Mouse (Mus musculus) spleen, adult 2 months (tissue): ENCODE measurements at regions not wholly inside any gene's neighbourhood (a gene's known extent, or its start where the extent isn't known, plus 50 kb on each side); places are given as distances from the start of the nearest gene placed in this dataset.
"Not testable (repeated sequence)": the region's sequence is repeated elsewhere in the genome, so short reads cannot be mapped to it uniquely, and the experiment has no call there.

ENCODE experiments used
- DNase-seq, 2 experiments: peaks; one replicate each; pipeline versions ENCODE4 v3.0.0 to v3.0.0-alpha.2; 2012 to 2021; ENCODE audit warnings: low spot score in 2 of 2, low read depth in 1 of 2
- H3K27ac ChIP-seq: fragments of 200-500 bp; 2 replicates; pipeline ENCODE4 v1.5.1; 2012; ENCODE audit warnings: low read length, inconsistent platforms; ENCODE audit not compliant: insufficient read depth
- H3K27me3 ChIP-seq: fragments of 200-500 bp; 2 replicates; pipeline ENCODE4 v1.6.1; 2012; ENCODE audit warnings: mild to moderate bottlenecking, moderate library complexity, low read length, inconsistent platforms; ENCODE audit not compliant: control insufficient read depth, insufficient read depth
- H3K36me3 ChIP-seq: fragments of 200-500 bp; 2 replicates; pipeline ENCODE4 v1.6.1; 2012; ENCODE audit warnings: mild to moderate bottlenecking, low read length, inconsistent platforms; ENCODE audit not compliant: control insufficient read depth, insufficient read depth
- H3K4me1 ChIP-seq: fragments of 200-500 bp; 2 replicates; pipeline ENCODE4 v1.6.1; 2011; ENCODE audit warnings: inconsistent platforms; ENCODE audit not compliant: control insufficient read depth, insufficient read depth, insufficient read length
- H3K4me3 ChIP-seq: fragments of 200-500 bp; 2 replicates; pipeline ENCODE4 v1.5.1; 2011; ENCODE audit warnings: mild to moderate bottlenecking, inconsistent platforms; ENCODE audit not compliant: insufficient read depth, insufficient read length; ENCODE audit errors: extremely low read depth
- CTCF ChIP-seq: fragments of 200-500 bp; IDR thresholded peaks from 2 replicates; pipeline ENCODE4 v1.5.1; 2011; ENCODE audit warnings: mild to moderate bottlenecking, inconsistent platforms; ENCODE audit not compliant: insufficient read depth, insufficient read length, insufficient replicate concordance; ENCODE audit errors: extremely low read depth
- POLR2A ChIP-seq: fragments of 200-500 bp; IDR thresholded peaks from 2 replicates; pipeline ENCODE4 v1.6.1; 2011; ENCODE audit warnings: low read depth, low read length, inconsistent platforms
- WGBS: fragments of 180-500 bp; shearing (Covaris S2); methylation state at CpG from one replicate; pipeline ENCODE4 v1.1.7; 2018; 5-methylcytosine and 5-hydroxymethylcytosine counted together

DNA sequence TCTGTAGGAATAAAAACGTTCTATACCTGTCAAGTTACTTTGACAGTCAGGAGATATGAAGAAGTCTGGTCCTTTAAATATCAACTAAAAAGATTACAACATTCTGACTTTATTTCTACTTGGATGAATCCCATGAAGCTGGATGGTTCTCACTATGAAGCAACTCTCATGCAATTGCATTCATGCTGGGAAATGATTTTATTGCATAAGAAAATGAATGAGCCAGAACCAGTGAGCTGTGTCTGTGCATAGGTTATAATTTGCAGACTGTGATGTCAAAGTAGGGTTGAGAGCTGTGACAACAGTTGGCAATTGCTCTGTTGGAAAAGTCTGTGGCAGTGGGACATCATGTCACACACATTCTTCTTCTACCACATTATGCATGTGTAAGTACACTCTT is 79.2 kb upstream of the C9orf72 start:
- H3K27me3 ChIP-seq = no peaks in the 10 kb centered on the region
- H3K27ac ChIP-seq = no peak overlapping the region
- no peaks in the 10 kb centered on the region for H3K4me1 ChIP-seq
- no peak overlapping the region for H3K4me3 ChIP-seq
- no peaks in the 10 kb centered on the region for H3K36me3 ChIP-seq
- no peak for DNase-seq
- TF ChIP-seq POLR2A (no peak), CTCF (no peak)
- WGBS = 76% methylated on average over 1 of the region's 1 CpGs

DNA sequence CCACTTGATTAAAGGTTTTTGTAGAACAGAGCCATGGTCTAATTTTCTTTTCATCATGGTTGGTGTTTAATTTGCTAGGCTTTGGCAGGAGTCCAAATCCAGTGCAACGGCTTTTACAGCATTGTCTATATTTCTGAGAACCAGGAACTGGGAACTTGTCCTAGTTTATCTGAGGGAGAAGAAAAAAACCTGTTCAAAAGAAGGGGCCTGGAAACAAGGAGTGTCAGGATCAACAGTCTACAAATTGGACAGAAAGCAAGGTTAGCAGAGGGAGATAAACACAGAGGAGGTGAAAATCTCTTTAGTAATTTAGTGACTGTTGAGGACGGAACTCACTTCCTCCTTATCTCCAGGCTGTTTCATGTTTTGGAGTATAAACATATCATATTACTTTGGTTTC is 74.9 kb upstream of the C9orf72 start:
- TF ChIP-seq POLR2A (no peak), CTCF (no peak)
- H3K27me3 ChIP-seq = no peaks in the 10 kb centered on the region
- no peaks in the 10 kb centered on the region for H3K4me1 ChIP-seq
- 45% methylated on average over 2 of the region's 2 CpGs for WGBS
- H3K36me3 ChIP-seq = no peaks in the 10 kb centered on the region
- no peak overlapping the region for H3K27ac ChIP-seq
- no peak overlapping the region for H3K4me3 ChIP-seq
- no peak for DNase-seq

DNA sequence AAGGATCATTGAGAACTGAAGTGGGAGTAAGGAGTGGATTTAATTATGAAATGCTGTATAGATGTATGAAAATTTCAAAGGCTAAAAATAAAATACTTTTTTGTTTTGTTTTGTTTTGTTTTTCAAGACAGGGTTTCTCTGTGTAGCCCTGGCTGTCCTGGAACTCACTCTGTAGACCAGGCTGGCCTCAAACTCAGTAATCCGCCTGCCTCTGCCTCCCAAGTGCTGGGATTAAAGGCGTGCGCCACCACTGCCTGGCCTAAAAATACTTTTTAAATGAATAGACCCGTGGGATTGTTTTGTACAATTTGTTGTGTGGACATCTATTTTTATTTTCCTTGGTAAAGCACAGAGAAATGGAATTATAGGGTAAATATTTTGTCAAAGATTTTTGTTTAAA is 74.4 kb upstream of the C9orf72 start:
- H3K27me3 ChIP-seq, H3K4me3 ChIP-seq, H3K27ac ChIP-seq, H3K36me3 ChIP-seq, DNase-seq, H3K4me1 ChIP-seq: not testable (repeated sequence)
- WGBS = 84% methylated on average over 4 of the region's 4 CpGs

DNA sequence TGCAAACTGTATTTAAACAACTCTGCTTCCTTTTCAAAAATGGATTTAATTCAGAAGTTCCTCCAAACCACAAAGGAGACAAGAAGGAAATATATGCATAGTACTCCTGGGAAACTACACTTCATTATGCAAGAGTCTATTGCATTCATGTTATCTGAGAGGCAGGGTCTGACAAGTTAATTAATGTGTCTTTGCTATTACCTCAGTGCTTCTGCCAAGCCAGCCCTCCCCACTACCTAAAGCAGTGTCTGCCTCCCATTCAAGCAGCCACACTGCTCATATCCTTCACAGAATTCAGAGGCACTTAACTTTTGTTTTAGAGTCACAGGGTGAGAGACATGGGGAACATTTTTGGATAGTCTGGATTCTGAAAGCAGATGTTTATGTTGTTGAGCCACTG is 58.6 kb upstream of the C9orf72 start:
- Histone ChIP-seq H3K4me3 (no peak overlapping the region), H3K4me1 (no peaks in the 10 kb centered on the region), H3K36me3 (no peaks in the 10 kb centered on the region), H3K27me3 (no peaks in the 10 kb centered on the region), H3K27ac (no peak overlapping the region)
- DNase-seq = no peak
- TF ChIP-seq POLR2A (no peak), CTCF (no peak)
